Comparison of ENCODE assay signal across 8 mouse cellular contexts in the genomic region with DNA sequence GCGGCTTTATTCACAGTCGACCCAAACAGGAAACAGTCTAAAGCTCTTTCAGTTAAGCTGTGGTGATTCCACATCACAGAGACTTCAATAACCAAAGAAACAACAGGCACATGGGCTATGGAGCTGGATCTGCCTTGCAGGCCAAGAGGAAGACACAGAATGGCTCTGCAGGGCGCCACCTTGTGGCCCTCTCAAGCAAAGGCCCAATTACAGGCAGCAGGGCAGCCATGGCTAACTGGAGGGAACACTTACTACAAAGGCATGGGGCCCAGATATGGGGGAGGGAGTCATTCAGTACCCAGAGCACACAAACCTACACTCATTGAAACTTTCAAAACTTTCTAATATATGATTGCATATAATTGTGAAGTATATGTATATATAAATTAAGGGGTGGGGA. TPM values are rescaled to one million over a fixed set of nuclear protein-coding genes. Genes with fewer than 3 reads are reported as not detected.
DNase-seq lines count a peak whose midpoint lies in the region; ATAC-seq and TF ChIP-seq lines count a peak whose summit lies in the region.

No protein-coding gene starts in this region.

- peak; percentile 94 for TF ChIP-seq CTCF in midbrain, postnatal 0 days (IDR thresholded peaks at IDR 0.05)

- H3K27ac ChIP-seq in intestine, embryonic 14.5 days (ENCODE audit: low read depth) = no peak overlapping the region
- H3K27ac ChIP-seq in intestine, embryonic 15.5 days = no peak overlapping the region
- no peak overlapping the region for H3K27ac ChIP-seq in midbrain, postnatal 0 days (ENCODE audit: low read depth, low read length)

- peak; percentile 72 for DNase-seq in intestine, embryonic 14.5 days (ENCODE audit: low spot score)
- DNase-seq in cerebellum, postnatal 14 days = peak; percentile 92
- peak; percentile 69 to 79 for DNase-seq in frontal cortex, postnatal 14 days (ENCODE audit: low spot score in 2 of 2)
- DNase-seq in left cerebral cortex, postnatal 25 days (ENCODE audit: low spot score in 2 of 2) = peak; percentile 80 to 91
- DNase-seq in midbrain, postnatal 0 days (ENCODE audit: low spot score) = peak; percentile 90
- DNase-seq in spleen, postnatal 10 days (ENCODE audit: low spot score in 2 of 2) = peak; percentile 39 to 76

- no peaks in the 10 kb centered on the region for H3K36me3 ChIP-seq in intestine, embryonic 14.5 days (ENCODE audit: control insufficient read depth, insufficient read depth, low read length)
- no peaks in the 10 kb centered on the region for H3K36me3 ChIP-seq in intestine, embryonic 15.5 days
- H3K36me3 ChIP-seq in midbrain, postnatal 0 days (ENCODE audit: insufficient read depth, low read length) = no peaks in the 10 kb centered on the region

- ATAC-seq in intestine, embryonic 14.5 days (replicated peaks; ENCODE audit: low FRiP score, low TSS enrichment, low read depth) = 0 out of 2 replicates have a peak, but pooled peaks have one; percentile 60
- no peak; the same call in 1 of the 2 replicates for ATAC-seq in intestine, embryonic 15.5 days
- ATAC-seq in inflammation-experienced regulatory T-cells, adult 6 months = peak; percentile 82
- peak; percentile 63; the same call in 1 of the 2 replicates for ATAC-seq in midbrain, postnatal 0 days (ENCODE audit: low FRiP score)

- no peak overlapping the region for H3K4me2 ChIP-seq in intestine, embryonic 14.5 days (ENCODE audit: low read length)
- no peak overlapping the region for H3K4me2 ChIP-seq in intestine, embryonic 15.5 days (replicated peaks)
- H3K4me2 ChIP-seq in midbrain, postnatal 0 days (ENCODE audit: low read depth, low read length, poor library complexity, severe bottlenecking) = no peak overlapping the region

- H3K4me3 ChIP-seq in intestine, embryonic 14.5 days (ENCODE audit: low read depth, low read length) = no peak overlapping the region
- no peak overlapping the region for H3K4me3 ChIP-seq in intestine, embryonic 15.5 days (replicated peaks)
- no peak overlapping the region for H3K4me3 ChIP-seq in midbrain, postnatal 0 days (ENCODE audit: low read depth, low read length)

- no peak overlapping the region for H3K9ac ChIP-seq in intestine, embryonic 14.5 days (ENCODE audit: low read length)
- no peak overlapping the region for H3K9ac ChIP-seq in intestine, embryonic 15.5 days
- H3K9ac ChIP-seq in midbrain, postnatal 0 days (replicated peaks; ENCODE audit: low read length, poor library complexity, severe bottlenecking) = no peak overlapping the region

- H3K9me3 ChIP-seq in intestine, embryonic 14.5 days (ENCODE audit: control insufficient read depth, low read length) = no peaks in the 10 kb centered on the region
- H3K9me3 ChIP-seq in intestine, embryonic 15.5 days = no peaks in the 10 kb centered on the region
- no peaks in the 10 kb centered on the region for H3K9me3 ChIP-seq in midbrain, postnatal 0 days (ENCODE audit: low read length)

- no peaks in the 10 kb centered on the region for H3K4me1 ChIP-seq in intestine, embryonic 14.5 days (replicated peaks; ENCODE audit: control insufficient read depth, insufficient read depth, low read length)
- no peaks in the 10 kb centered on the region for H3K4me1 ChIP-seq in intestine, embryonic 15.5 days (replicated peaks)
- H3K4me1 ChIP-seq in midbrain, postnatal 0 days (ENCODE audit: insufficient read depth, low read length) = no peaks in the 10 kb centered on the region

- intact Hi-C loops in left cerebral cortex, postnatal 25 days (cut with DNase I) = loop anchor here (2.0 to 5.0 kb wide), 3 partner anchors 54 to 373 kb away; a partner anchor contains a TSS

- 16% methylated on average over 3 of the region's 3 CpGs for WGBS in intestine, embryonic 14.5 days
- WGBS in intestine, embryonic 15.5 days = 12% methylated on average over 3 of the region's 3 CpGs
- 13% methylated on average over 3 of the region's 3 CpGs for WGBS in midbrain, postnatal 0 days

- H3K27me3 ChIP-seq in intestine, embryonic 14.5 days (replicated peaks; ENCODE audit: control insufficient read depth, insufficient read depth, low read length) = no peaks in the 10 kb centered on the region
- H3K27me3 ChIP-seq in intestine, embryonic 15.5 days (replicated peaks) = 0 out of 2 replicates have a peak, but pooled peaks cover 6% of the 10 kb centered on the region
- H3K27me3 ChIP-seq in midbrain, postnatal 0 days (ENCODE audit: insufficient read depth, low read length) = no peaks in the 10 kb centered on the region

RNA-seq across cellular contexts. Expression of a gene that starts 7.6 kb away (rescaled TPM):
- polyA plus RNA-seq in intestine, embryonic 14.5 days (2014; fragmentation: Nextera tagmentation; extraction: Ambion mirVana) = 0.30 and 0.79 TPM in 2 replicates
- 0.16 and 0.34 TPM in 2 replicates for polyA plus RNA-seq in intestine, embryonic 15.5 days (2015; fragmentation: Nextera tagmentation; extraction: Ambion mirVana)
- polyA plus RNA-seq in inflammation-experienced regulatory T-cells, adult 6 months (2017; shearing (Covaris generic)) = 1 to 10 TPM in 1 of 3 experiments, under 1 TPM in 2; 0.71 to 1.6 (median 0.94) TPM
- total RNA-seq in left cerebral cortex, postnatal 25 days (2021) = under 1 TPM; 0.32 to 0.41 TPM
- total RNA-seq in midbrain, postnatal 0 days (2014; rRNA removed) = 0.28 TPM in 1 of 2 replicates, not detected in the other
- polyA plus RNA-seq in midbrain, postnatal 0 days (2015; fragmentation: Nextera tagmentation; extraction: Ambion mirVana) = 0.39 and 0.56 TPM in 2 replicates

RNA-seq across cellular contexts. Expression of a gene that starts 11.7 kb away (rescaled TPM):
- polyA plus RNA-seq in intestine, embryonic 14.5 days (2014; fragmentation: Nextera tagmentation; extraction: Ambion mirVana) = 9.9 and 12.1 TPM in 2 replicates
- polyA plus RNA-seq in intestine, embryonic 15.5 days (2015; fragmentation: Nextera tagmentation; extraction: Ambion mirVana) = 14.1 and 14.7 TPM in 2 replicates
- 1 to 10 TPM; 3.9 to 5.0 (median 4.1) TPM for polyA plus RNA-seq in inflammation-experienced regulatory T-cells, adult 6 months (2017; shearing (Covaris generic))
- 10 to 100 TPM; 11.7 to 13.0 TPM for total RNA-seq in left cerebral cortex, postnatal 25 days (2021)
- total RNA-seq in midbrain, postnatal 0 days (2014; rRNA removed) = 30.2 and 34.8 TPM in 2 replicates
- polyA plus RNA-seq in midbrain, postnatal 0 days (2015; fragmentation: Nextera tagmentation; extraction: Ambion mirVana) = 24.6 and 25.4 TPM in 2 replicates

RNA-seq across cellular contexts. Expression of a gene that starts 15.5 kb away (rescaled TPM):
- polyA plus RNA-seq in intestine, embryonic 14.5 days (2014; fragmentation: Nextera tagmentation; extraction: Ambion mirVana) = 28.4 and 36.8 TPM in 2 replicates
- 40.6 and 56.1 TPM in 2 replicates for polyA plus RNA-seq in intestine, embryonic 15.5 days (2015; fragmentation: Nextera tagmentation; extraction: Ambion mirVana)
- 10 to 100 TPM; 20.5 to 34.1 (median 28.4) TPM for polyA plus RNA-seq in inflammation-experienced regulatory T-cells, adult 6 months (2017; shearing (Covaris generic))
- 10 to 100 TPM; 32.3 to 32.9 TPM for total RNA-seq in left cerebral cortex, postnatal 25 days (2021)
- total RNA-seq in midbrain, postnatal 0 days (2014; rRNA removed) = 37.2 and 39.3 TPM in 2 replicates
- 28.0 and 29.6 TPM in 2 replicates for polyA plus RNA-seq in midbrain, postnatal 0 days (2015; fragmentation: Nextera tagmentation; extraction: Ambion mirVana)

RNA-seq across cellular contexts. Expression of a gene that starts 39.1 kb away (rescaled TPM):
- polyA plus RNA-seq in intestine, embryonic 14.5 days (2014; fragmentation: Nextera tagmentation; extraction: Ambion mirVana) = 25.6 and 26.5 TPM in 2 replicates
- 28.2 and 34.4 TPM in 2 replicates for polyA plus RNA-seq in intestine, embryonic 15.5 days (2015; fragmentation: Nextera tagmentation; extraction: Ambion mirVana)
- polyA plus RNA-seq in inflammation-experienced regulatory T-cells, adult 6 months (2017; shearing (Covaris generic)) = 1 to 10 TPM; 4.6 to 7.3 (median 6.9) TPM
- total RNA-seq in left cerebral cortex, postnatal 25 days (2021) = 10 to 100 TPM; 44.4 to 47.8 TPM
- 84.7 and 101 TPM in 2 replicates for total RNA-seq in midbrain, postnatal 0 days (2014; rRNA removed)
- polyA plus RNA-seq in midbrain, postnatal 0 days (2015; fragmentation: Nextera tagmentation; extraction: Ambion mirVana) = 52.8 and 55.6 TPM in 2 replicates

RNA-seq across cellular contexts. Expression of a gene that starts 55.6 kb away (rescaled TPM):
- 5.7 and 7.0 TPM in 2 replicates for polyA plus RNA-seq in intestine, embryonic 14.5 days (2014; fragmentation: Nextera tagmentation; extraction: Ambion mirVana)
- 8.9 and 9.1 TPM in 2 replicates for polyA plus RNA-seq in intestine, embryonic 15.5 days (2015; fragmentation: Nextera tagmentation; extraction: Ambion mirVana)
- polyA plus RNA-seq in inflammation-experienced regulatory T-cells, adult 6 months (2017; shearing (Covaris generic)) = 1 to 10 TPM in 2 of 3 experiments, under 1 TPM in 1; 0.23 to 1.8 (median 1.7) TPM
- under 1 TPM; 0.18 to 0.48 TPM for total RNA-seq in left cerebral cortex, postnatal 25 days (2021)
- 0.76 and 0.88 TPM in 2 replicates for total RNA-seq in midbrain, postnatal 0 days (2014; rRNA removed)
- 0.36 and 0.73 TPM in 2 replicates for polyA plus RNA-seq in midbrain, postnatal 0 days (2015; fragmentation: Nextera tagmentation; extraction: Ambion mirVana)
